Mouse (Mus musculus) ovary, postnatal 10 days (tissue): ENCODE results near the gene Zfp277.

Experiments
- DNase-seq: peaks from one replicate; pipeline ENCODE4 v3.0.0; 2022; ENCODE audit warnings: low spot score

Gene Zfp277

DNA sequence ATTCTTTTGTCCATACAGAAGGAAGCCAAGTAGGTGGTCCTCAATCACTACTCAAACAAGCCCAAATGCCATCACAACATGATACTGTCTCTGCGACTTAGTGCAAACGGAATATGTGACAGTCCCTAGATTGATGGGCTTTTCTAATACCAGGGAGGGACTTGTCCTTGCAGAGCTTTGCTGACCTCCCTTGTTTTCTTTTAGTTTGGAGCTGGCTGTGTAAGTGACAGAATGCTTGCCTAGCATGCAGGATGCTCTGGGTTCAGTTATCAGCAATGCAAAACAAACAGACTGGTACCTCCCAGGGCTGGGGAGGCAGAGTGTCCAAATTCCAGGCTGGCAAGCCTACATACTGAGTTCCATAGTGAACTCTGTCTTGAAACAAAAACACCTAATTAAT lies 7.7 kb downstream of the Zfp277 start:
- DNase-seq: no peak

DNA sequence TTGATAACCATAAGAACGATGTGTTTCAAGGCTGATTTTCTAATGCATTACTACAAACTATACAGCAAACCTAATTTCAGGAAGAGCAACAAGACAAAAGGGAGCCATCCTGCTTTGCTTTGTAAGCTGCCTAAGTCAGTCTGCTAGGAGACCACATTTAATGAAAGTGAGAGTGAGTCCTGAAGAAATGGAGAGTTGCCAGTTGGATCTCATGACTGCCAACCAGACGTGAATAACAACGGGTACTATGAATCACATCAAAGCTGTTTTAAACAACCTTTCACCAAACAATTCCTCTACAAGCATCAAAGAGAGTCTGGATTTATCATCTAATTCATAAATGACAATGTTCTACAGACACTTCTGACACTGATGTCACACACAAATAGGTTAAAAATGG lies 11.6 kb downstream of the Zfp277 start:
- no peak for DNase-seq

DNA sequence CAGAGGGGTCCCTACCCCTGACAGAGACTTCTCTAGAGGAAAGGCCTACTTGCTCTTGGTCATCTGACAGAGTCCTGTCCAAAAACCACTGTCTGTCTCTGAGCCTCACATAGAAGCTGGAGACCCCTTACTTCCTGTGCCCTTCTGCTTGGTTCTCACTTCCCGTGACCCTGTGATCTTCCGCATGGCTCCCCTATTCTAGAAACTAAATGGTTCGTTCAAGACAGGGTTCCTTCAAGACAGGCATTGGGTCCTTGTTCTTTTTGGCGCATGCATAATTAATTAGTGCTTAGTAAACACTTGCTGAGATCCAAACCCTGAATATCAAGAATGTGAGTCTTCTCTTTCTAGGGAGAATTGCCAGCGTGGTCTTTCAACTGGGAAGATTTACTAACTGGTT lies 14.6 kb downstream of the Zfp277 start:
- no peak for DNase-seq

DNA sequence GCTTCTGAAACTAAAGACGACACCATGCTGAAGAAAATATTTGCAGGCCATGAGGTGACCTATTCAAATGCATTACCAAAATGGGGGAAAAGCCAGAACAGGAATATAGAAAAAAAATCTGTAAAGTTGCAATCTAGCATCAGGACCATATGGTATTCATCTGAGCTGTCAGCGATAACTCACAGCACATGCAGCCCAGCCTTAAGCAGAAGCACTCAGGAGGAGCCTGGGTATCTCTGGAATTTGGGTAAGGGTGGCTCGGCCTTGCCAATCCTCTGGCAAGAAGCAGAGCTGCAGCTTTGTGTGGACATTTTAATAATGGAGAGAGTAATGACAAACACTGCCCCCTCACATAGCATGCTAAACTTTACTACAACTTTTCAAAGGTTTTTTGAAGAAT lies 15.7 kb downstream of the Zfp277 start:
- DNase-seq: no peak

DNA sequence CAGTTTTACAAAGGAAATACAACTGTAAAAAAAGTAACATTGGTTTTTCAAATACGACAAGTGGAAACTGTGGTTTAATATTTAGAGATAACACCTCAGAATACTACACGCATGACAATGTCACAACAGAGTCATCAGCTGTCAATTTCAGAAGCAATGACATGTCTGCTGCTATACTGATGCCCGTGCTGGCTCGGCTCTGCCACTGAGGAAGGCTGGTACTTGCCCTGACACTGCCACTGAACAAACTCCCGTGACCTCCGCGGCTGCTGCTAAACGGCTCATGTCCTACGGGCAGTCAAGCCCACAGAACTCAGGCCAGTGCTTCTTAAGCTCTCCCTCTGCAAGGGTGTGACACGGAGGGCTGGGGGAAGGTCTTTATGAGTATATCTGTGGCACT lies 18.1 kb downstream of the Zfp277 start:
- no peak for DNase-seq

DNA sequence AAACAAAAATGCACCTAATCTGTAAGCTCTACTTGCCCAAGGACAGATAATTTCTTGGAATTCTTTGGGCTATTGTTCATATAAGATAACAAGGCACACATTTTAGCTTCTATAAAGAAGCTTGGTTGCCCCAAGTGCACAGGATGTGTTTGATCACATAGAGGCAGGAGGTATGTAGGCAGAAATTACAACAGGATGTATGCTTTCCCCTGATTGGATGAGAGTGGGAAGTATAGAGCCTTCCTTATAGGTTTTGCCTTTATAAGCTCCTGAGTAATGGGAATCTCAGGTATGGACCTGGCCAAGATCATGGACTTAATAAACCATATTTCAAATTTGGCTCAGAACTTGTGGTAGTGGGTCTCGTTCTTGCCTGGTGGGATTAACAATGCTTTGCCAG lies 20.7 kb downstream of the Zfp277 start:
- DNase-seq: no peak

DNA sequence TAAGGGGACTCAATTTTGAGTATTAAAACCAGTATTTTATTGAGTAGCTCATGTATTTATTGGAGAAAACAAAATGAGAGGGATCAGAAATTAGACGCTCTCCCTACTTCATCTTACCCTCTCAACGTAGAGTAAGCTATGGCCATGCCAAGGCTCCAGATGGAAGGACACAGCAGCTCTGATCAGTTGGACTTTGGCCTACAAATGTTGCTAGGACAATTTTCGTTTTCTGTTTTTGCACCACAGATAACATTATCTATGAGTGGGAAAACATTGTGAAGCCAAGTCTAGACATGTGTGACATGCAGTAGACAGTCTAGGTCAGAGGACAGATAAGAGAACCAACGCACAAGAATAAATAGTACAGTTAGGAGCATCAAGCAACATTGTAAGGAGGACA lies 28.4 kb downstream of the Zfp277 start:
- no peak for DNase-seq

DNA sequence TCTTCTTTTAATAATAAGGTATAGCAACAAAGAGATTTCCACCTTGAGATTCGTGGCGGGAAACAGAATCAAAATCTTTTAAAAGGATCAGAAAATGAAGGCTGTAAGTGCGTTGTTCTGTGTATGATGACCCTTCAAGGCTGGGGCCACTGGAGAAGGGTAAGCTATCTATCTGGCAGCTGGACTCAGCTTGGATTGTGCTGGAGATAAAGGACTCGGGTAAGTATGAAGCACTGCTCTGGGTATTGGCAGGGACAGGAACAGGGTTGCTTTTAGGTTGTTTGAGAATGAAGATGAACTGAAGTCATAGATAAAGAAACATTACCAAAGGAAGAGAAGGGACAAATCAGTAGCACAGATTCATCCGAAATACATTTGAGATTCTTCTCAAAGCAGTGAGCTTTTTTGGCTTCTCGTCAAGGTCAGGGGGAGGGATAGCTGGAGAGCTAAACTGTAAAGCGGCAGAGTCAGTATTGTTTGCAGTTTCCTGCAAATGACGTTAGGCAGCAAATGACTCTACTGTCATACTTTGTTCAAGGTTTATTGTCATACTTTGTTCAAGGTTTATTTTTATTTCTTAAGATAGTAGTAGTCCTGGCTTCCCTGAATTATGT lies 30.3 kb downstream of the Zfp277 start:
- no peak for DNase-seq

DNA sequence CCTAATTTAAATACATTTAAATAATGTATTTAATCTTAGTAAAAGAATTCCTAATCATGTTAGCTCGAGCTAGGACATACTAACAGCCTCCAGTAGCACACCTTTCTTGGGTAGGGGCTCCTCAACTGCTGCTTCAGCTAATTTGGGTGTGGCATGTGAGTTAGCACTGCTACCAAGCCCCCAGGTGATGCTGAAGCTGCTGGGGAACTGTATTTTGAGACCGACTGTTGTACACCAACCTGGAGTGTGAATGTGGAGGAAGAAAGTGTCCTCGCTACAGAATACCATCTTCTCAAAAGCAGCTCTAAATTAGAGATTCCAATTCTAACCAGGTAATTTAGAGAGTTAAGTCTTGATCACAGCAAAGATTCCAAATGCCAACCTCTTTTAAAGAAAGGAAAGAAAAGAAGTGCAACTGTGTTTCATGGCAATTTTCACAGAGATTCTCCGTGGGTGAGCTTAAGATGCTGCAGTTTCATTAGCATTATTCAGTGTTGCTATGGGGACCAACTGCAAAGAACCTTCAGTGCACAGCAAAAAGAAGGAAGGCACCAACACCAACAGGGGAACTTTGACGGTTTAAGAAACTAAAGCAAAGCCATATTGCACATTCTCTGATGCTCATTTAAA lies 30.9 kb downstream of the Zfp277 start:
- no peak for DNase-seq

DNA sequence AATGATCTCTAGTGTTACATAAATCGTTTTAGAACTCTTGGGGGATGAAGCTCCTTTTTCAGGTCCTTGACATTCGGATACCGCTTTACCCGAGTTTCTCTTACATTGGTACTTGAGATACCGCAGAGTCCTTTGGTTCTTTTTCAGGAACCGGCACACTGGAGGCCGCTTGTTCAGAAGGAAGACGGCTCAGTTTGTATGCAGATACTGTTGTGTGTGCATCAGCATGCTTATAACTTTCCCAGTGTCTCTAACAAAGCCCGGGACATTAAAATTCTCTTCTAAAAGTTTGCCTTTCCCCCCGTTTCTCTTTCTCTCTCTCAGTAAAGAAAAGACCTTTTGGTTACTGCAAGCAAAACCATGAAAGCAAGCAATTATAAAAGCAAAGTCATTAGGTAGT lies 45.9 kb downstream of the Zfp277 start:
- no peak for DNase-seq

DNA sequence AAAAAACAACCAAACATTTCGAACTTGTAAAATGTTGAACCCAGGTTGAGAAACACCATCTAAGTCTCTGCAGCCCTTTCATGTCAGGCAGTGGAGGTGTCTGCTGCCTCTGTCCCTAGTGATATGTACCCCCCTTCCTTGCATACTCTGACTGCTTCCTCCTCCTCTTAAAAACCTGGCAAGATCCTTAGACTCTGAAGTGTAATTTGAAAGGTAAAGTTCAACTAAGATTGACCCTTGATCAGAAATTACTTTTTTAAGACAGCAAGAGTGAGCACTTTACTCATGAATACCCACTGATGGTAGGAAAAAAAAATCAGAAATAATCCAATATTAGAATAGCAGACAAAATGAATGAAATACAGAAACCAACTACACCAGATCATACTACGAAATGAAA lies 46.3 kb downstream of the Zfp277 start:
- no peak for DNase-seq

DNA sequence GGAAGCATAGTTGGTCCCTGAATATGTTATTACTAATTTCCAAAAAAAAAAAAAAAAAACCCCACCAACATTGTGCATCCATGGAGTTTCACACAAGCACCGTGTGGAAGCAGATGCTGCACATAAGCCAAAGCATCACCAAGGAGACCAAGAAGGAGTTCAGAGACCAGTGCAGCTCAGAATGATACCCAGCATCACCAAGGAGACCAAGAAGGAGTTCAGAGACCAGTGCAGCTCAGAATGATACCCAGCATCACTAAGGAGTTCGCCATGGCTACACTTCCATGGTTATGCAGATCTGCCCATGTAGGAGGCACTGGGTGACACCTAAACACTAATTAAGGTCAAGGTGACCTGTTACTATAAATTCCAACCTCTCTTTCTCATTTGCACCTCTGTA lies 46.8 kb downstream of the Zfp277 start:
- no peak for DNase-seq

DNA sequence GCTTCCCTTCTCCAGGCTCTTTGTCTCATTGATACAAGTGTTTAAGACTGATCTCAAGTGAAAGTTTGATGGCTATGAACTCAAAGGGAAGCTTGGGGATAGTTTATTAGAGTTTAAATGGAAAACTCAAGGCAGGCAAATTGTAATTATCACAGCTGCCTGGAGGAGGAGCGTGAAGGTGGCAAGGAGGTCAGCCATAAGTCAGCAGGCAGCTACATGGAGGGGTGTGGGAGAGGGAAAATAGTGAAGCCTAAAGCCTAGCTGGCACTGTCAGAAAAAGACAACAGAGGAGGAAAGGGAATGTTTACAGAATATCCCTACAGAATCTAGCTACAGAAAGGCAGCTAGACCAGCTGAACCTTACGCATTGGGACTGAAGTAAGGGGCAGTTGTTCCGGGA lies 52.8 kb downstream of the Zfp277 start:
- no peak for DNase-seq

DNA sequence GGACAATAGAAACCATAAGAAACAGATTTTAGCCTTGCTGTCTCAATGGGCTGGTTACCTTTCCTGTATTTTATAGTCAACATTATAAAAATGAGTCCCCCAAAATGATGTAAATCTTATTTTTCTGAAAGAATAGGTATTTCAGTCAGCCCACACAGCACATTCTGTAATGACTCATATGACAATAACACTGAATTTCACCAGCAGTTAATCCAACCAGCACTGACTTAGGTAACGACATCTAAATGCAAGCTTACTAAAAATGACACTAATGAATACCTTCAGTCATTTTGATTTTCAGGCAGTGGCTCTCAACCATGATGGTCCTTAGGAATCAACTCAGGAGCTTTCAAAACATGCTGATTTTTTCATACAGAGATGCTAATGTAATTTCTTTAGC lies 54.4 kb downstream of the Zfp277 start:
- DNase-seq: no peak

DNA sequence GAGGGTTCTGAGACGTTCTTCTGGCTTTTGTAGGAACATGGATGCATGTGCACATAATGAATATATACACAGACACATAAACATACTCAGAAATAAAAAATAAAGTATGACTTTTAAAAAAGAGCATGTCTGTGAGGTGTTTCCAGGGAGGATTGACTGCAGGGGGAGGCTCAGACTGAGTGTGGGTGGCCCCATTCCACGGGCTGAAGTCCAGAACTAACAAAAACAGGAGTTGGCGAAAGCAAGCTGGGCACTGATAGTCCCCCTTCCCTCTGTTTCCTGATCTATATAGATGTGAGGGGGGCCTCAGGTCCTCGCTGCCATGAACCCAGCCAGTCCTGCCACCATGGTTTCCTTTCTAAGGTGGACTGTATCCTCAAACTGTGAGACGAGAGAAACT lies 57.9 kb downstream of the Zfp277 start:
- DNase-seq: no peak

DNA sequence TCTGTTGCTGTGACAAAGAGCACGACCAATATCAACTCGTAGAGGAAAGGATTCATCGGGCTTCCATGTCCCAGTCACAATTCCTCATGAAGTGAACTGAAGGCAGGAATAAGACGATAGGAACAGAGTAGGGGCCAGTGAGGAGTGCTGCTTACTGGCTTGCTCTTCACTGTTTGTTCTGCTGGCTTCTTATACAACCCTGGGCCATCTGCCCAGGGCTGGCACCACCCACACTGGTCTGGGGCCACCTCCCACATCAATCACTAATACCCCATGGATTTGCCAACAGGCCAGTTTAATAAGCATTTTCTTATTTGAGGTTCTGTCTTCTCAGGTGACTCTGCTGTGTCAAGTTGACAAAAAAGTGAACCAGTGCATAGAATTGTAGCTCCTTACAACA lies 60.4 kb downstream of the Zfp277 start:
- no peak for DNase-seq

DNA sequence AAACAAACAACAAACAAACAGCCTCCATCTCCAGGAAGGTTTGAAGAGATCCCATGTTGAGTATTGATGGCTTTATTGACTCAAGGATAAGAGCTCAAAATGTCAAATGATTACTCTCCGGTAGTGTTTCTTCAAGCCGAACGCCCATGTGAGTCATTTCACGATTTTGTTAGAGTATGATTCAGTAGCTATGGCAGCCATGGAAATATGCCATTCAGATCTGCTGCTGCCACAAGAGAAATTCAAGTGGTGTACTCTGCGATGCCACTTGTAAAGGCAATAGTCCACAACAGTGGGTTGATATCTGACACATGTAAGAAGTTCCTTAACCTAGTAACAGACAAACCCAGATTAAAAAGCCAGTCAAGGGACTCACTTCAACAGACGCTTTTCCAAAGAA lies 62.0 kb downstream of the Zfp277 start:
- no peak for DNase-seq

DNA sequence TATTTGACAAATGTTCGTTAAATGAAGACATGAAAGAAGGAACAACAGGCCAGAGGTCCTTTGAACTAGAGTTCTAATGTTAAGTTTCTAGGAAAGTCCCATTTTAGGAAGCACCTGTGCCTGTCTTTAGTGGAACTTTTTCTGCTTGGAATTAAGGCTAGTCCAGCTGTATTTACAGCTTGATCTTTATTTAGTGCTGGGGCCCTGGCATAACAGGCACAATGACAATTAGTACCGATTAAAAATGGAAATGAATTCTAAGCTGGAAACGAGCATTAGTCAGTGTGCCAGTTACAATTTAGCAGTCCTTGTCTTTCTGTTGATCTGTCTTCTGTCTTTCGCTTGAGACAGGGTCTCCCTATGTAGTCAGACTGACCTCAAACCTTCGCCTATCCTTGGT lies 63.2 kb downstream of the Zfp277 start:
- no peak for DNase-seq

DNA sequence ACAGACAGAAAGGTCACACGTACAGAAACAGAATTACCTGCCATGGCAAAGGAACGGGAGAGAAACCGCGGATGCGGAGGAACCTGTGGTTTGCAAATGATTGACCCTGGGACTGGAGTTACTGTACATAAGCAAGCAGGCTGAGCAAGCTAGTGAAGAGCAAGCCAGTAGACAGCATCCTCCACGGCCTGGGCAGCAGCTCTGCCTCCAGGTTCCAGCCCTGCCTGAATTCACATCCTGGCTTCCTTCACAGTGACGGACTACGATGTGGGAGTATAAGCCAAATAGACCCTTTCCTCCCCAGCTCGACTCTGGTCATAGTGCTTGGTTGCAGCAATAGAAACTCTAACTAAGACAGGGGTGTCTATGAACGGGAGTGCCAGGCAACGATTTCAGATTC lies 63.9 kb downstream of the Zfp277 start:
- DNase-seq: no peak

DNA sequence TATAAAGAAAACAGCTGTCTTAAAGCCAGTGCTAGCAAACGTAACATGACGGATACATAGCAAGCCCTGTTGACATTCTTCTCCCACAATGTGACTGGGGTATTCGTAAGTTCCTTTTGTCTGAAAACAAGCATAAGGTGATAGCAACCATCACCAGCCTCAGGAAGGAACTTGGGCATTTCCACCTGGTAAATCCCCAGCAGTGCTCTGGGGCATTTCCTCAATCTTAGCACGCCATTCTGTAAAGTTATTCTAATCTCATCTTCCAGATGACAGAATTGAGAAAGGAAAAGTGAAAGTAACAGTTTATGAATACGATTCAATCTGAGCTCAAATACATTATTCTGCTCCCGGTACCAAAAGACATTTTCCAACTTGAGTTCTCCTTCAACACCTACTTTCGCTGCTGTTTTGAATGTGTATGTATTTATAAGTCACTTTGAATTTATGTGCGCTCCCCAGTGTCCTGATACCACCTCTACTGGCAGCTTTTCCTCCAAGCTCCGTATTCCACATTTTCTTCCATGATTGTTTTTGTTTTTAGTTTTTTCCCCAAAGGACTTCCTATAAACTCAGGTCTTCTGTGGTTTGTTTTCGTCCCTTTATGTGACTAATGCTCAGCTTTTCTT lies 64.4 kb downstream of the Zfp277 start:
- DNase-seq: no peak

DNA sequence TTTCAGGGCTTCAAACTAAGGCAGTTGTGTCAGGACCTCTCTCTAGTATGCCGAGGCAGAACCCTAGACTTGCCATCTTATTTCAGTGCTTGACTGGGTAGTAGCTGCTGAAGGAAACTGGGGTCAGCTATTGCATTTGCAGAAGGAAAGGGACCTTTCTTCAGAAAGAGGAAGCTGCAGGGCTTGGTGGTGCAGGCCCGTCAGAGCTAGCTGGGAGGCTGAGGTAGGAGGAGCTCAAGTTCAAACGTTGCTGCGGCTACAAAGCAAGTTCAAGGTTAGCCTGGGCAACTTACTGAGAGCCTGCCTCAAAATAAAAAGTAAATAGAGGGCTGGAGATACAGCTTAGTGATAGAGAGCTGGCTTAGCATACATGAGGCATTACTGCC lies 66.2 kb downstream of the Zfp277 start:
- DNase-seq: no peak

DNA sequence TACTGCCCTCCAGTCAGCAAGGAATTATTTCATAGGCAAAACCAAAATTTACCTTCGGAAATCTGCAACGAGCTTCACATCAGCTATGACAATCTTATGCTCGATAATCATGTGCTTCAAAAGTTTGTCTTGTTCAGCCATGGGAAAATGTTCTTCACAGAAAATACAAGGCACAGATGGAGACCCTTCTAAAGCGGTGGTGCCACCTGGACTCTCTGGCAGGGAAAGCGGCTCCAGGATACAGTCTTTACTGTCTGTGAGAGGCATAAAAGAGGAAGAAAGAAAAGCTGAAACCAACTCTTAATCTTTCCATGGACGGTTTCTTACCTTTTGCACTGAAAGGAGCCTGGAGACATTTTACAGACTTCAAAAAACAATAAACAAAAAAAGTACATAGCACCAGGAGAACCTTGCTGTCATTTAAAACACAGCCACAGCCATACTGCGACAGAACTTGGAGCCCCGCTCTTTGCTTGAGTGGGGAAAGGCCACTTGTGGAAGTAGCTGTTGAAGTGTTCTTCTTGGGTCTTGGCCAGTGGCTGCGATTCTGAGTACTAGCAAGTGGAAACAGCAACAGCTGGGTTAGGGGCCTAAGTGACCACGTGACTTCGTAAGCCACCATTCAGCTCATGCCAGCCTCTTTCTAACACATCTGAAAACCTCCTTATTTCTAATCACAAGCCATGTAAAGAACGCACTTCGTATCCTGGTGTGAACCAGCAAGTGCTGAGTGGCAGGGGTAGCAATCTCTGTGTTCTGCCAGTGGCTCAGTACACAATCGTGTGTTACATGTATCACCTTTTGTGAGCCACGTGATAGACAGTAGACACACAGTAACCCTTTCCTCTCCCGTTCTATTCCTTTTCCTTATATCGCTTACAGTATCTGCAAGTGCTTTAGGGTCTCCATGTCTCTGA lies 66.8 kb downstream of the Zfp277 start:
- DNase-seq: no peak

DNA sequence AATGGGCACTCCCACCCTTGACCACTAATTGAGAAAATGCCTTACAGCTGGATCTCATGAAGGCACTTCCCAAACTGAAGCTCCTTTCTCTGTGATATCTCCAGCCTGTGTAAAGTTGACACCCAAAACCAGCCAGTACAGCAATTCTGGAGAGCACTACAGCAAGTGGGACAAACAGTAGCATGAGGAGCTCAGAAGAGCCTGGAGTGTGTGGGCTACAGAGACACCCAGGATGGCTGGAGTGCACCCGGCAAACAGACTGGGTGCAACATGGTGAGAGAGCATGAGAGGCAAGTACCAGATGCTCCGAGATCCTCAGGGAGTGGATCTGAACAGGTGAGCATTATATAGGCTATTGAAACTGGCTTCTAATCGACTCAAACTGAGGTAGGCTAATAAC lies 93.8 kb downstream of the Zfp277 start:
- no peak for DNase-seq
